16 mouse cellular contexts compared by ENCODE assay signal in genomic region chr8:121454737-121455136, GRCm38 (mm10).
"Had no signal": no experiment of that assay in that cellular context is flagged by ENCODE, and none has a peak within 500 bp of the region (broad histone marks: within the 10 kb centered on the region; RNA-seq: fewer than 3 reads in every experiment).

No protein-coding gene starts in this region.

- H3K27me3 ChIP-seq: intestine, embryonic 15.5 days; midbrain, embryonic 12.5 days; midbrain, embryonic 15.5 days; neural tube, embryonic 12.5 days; neural tube, embryonic 15.5 days had no signal

- H3K36me3 ChIP-seq: intestine, embryonic 15.5 days; kidney, embryonic 15.5 days; limb, embryonic 12.5 days; limb, embryonic 15.5 days; midbrain, embryonic 12.5 days; midbrain, embryonic 15.5 days; neural tube, embryonic 12.5 days; neural tube, embryonic 15.5 days had no signal

- H3K27ac ChIP-seq: intestine, embryonic 15.5 days; kidney, embryonic 15.5 days; left cerebral cortex, adult 2 months; limb, embryonic 15.5 days; liver, embryonic 14.5 days; macrophage; midbrain, embryonic 12.5 days; midbrain, embryonic 15.5 days; neural tube, embryonic 12.5 days; neural tube, embryonic 15.5 days had no signal

- H3K4me1 ChIP-seq: midbrain, embryonic 12.5 days; midbrain, embryonic 15.5 days; neural tube, embryonic 12.5 days had no signal

- H3K4me3 ChIP-seq: intestine, embryonic 15.5 days; kidney, embryonic 15.5 days; left cerebral cortex, adult 2 months; limb, embryonic 12.5 days; limb, embryonic 15.5 days; midbrain, embryonic 12.5 days; midbrain, embryonic 15.5 days; neural tube, embryonic 12.5 days; neural tube, embryonic 15.5 days had no signal

- DNase-seq: kidney, adult 18-20 months; layer of hippocampus, postnatal 36 days; liver, postnatal 0 days; lung, embryonic 14.5 days; thymus, postnatal 25 days had no signal

- H3K9me3 ChIP-seq: intestine, embryonic 15.5 days; kidney, embryonic 15.5 days; limb, embryonic 12.5 days; limb, embryonic 15.5 days; midbrain, embryonic 12.5 days; midbrain, embryonic 15.5 days; neural tube, embryonic 12.5 days; neural tube, embryonic 15.5 days had no signal
